Mouse (Mus musculus) kidney, adult 18-20 months (tissue): Measurements from ENCODE around the gene Cyfip1.

Experiments
- DNase-seq: peaks from one replicate; pipeline ENCODE4 v3.0.0; 2021

Gene Cyfip1

GRCm38 (mm10) chr7:55841445-55841844 lies at the start of gene Cyfip1:
Gene Cyfip1 (plus strand): TSS chr7:55841745.
- no peak for DNase-seq

- no peak for DNase-seq
These were observed 49.3 kb upstream of the Cyfip1 start for GRCm38 (mm10) chr7:55792280-55792679.

GRCm38 (mm10) chr7:55793236-55793951 lies 48.2 kb upstream of the Cyfip1 start:
- DNase-seq: no peak

- DNase-seq: peak; percentile 95
These were observed 47.5 kb upstream of the Cyfip1 start, which contains the start of gene Tubgcp5 for GRCm38 (mm10) chr7:55793952-55794603. Gene Tubgcp5 (plus strand): TSS chr7:55794154.

- DNase-seq: no peak
These were observed 41.6 kb upstream of the Cyfip1 start for GRCm38 (mm10) chr7:55799981-55800380.

- no peak for DNase-seq
These were observed 31.6 kb upstream of the Cyfip1 start for GRCm38 (mm10) chr7:55809967-55810366.

GRCm38 (mm10) chr7:55824468-55824867 lies 17.1 kb upstream of the Cyfip1 start:
- DNase-seq: no peak

- DNase-seq: no peak
These were observed 14.0 kb upstream of the Cyfip1 start for GRCm38 (mm10) chr7:55827551-55827950.

GRCm38 (mm10) chr7:55836877-55837276 lies 4.7 kb upstream of the Cyfip1 start:
- DNase-seq: no peak

- peak; percentile 93 for DNase-seq
These were observed 495 bp downstream of the Cyfip1 start for GRCm38 (mm10) chr7:55841977-55842503.

- DNase-seq: no peak
These were observed 1.1 kb downstream of the Cyfip1 start for GRCm38 (mm10) chr7:55842504-55843152.

GRCm38 (mm10) chr7:55846606-55847312 lies 5.2 kb downstream of the Cyfip1 start:
- DNase-seq: no peak

- no peak for DNase-seq
These were observed 8.5 kb downstream of the Cyfip1 start for GRCm38 (mm10) chr7:55849948-55850571.

GRCm38 (mm10) chr7:55852787-55853186 lies 11.2 kb downstream of the Cyfip1 start:
- no peak for DNase-seq

- no peak for DNase-seq
These were observed 14.1 kb downstream of the Cyfip1 start for GRCm38 (mm10) chr7:55855597-55855996.

- DNase-seq: no peak
These were observed 15.2 kb downstream of the Cyfip1 start for GRCm38 (mm10) chr7:55856741-55857140.

- no peak for DNase-seq
These were observed 16.2 kb downstream of the Cyfip1 start for GRCm38 (mm10) chr7:55857729-55858128.

- DNase-seq: no peak
These were observed 17.4 kb downstream of the Cyfip1 start for GRCm38 (mm10) chr7:55858836-55859517.

GRCm38 (mm10) chr7:55859518-55859872 lies 17.9 kb downstream of the Cyfip1 start:
- no peak for DNase-seq

GRCm38 (mm10) chr7:55859956-55860355 lies 18.4 kb downstream of the Cyfip1 start:
- DNase-seq: no peak

- no peak for DNase-seq
These were observed 19.6 kb downstream of the Cyfip1 start for GRCm38 (mm10) chr7:55861175-55861574.

- no peak for DNase-seq
These were observed 23.5 kb downstream of the Cyfip1 start for GRCm38 (mm10) chr7:55865044-55865443.
